Mouse (Mus musculus) E14TG2a.4 (cell line): Measurements from ENCODE around the gene Tns4.

Source experiments
- H3K27me3 ChIP-seq: 2 replicates; pipeline ENCODE4 v1.6.1; 2014; ENCODE audit warnings: low read length, control low read depth; ENCODE audit not compliant: insufficient read depth
- H3K36me3 ChIP-seq: 2 replicates; pipeline ENCODE4 v1.6.1; 2014; ENCODE audit warnings: low read length, control low read depth; ENCODE audit not compliant: insufficient read depth
- H3K4me1 ChIP-seq: replicated peaks from 2 replicates; pipeline ENCODE4 v1.6.1; 2014; ENCODE audit warnings: low read depth, low read length, control low read depth
- H3K4me3 ChIP-seq: replicated peaks from 2 replicates; pipeline ENCODE4 v1.5.1; 2014; ENCODE audit warnings: mild to moderate bottlenecking, low read length
- H3K9me3 ChIP-seq: 2 replicates; pipeline ENCODE4 v1.6.1; 2014; ENCODE audit warnings: low read length, control low read depth
- CTCF ChIP-seq: conservative IDR thresholded peaks from 2 replicates; pipeline ENCODE4 v1.5.1; 2014; ENCODE audit warnings: low read length
- NANOG ChIP-seq: IDR thresholded peaks from 2 replicates; pipeline ENCODE4 v1.6.1; 2014; ENCODE audit warnings: borderline replicate concordance, low read length, mixed read lengths
- POU5F1 ChIP-seq: IDR thresholded peaks from 2 replicates; pipeline ENCODE4 v1.6.1; 2014; ENCODE audit warnings: low read length, borderline replicate concordance

Tns4 gene

DNA sequence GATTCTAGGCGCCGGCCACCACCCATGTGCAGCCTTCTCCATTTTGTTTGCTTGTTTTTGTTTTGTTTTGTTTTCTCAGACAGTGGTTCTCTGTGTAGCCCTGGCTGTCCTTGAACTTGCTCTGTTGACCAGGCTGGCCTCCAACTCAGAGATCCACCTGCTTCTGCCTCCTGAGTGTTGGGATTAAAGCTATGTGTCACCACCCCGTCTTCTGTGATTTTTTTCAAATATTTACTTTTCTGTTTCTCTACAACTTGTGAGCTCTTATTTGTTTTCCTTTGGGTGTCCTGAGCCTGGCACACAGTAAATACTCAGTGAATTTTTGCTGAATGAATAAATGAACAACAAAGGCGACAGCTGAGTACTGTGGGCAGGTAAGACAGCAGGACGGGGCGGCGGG is 26.4 kb downstream of the Tns4 start:
- Histone ChIP-seq H3K4me1 (peaks cover 47% of the 10 kb centered on the region), H3K27me3 (peaks cover 17% of the 10 kb centered on the region), H3K9me3 (no peaks in the 10 kb centered on the region), H3K4me3 (peak overlapping the region; percentile 32; the same call in 1 of the 2 replicates), H3K36me3 (no peaks in the 10 kb centered on the region)
- TF ChIP-seq CTCF (no peak), POU5F1 (no peak), NANOG (no peak)

DNA sequence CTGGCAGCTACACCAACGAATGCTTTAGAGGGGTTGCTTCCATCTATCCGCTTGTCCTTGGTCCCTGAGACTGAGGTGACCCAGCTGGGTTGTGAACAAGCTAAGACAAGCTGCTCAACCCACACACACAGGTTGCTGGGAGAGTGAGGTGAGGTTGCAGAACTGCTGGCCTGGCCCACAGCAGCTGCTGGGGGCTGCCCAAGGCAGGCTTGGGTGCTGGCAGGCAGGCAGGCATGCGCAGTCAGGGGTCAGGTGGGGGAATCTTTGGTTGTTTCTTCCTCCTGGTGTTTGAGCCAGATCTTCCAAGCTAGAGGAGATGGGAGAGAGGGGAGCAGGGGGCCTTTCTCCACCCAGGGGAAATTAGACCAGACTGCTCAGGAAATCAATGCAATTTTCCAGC is 28.7 kb downstream of the Tns4 start:
- no peak overlapping the region; the same call in 1 of the 2 replicates for H3K4me3 ChIP-seq
- H3K27me3 ChIP-seq, result peaks cover 17% of the 10 kb centered on the region
- H3K4me1 ChIP-seq, result peaks cover 42% of the 10 kb centered on the region
- H3K9me3 ChIP-seq, result peaks cover 7% of the 10 kb centered on the region
- H3K36me3 ChIP-seq, result no peaks in the 10 kb centered on the region
- no peak for TF ChIP-seq CTCF
- no peak for TF ChIP-seq POU5F1
- no peak for TF ChIP-seq NANOG

DNA sequence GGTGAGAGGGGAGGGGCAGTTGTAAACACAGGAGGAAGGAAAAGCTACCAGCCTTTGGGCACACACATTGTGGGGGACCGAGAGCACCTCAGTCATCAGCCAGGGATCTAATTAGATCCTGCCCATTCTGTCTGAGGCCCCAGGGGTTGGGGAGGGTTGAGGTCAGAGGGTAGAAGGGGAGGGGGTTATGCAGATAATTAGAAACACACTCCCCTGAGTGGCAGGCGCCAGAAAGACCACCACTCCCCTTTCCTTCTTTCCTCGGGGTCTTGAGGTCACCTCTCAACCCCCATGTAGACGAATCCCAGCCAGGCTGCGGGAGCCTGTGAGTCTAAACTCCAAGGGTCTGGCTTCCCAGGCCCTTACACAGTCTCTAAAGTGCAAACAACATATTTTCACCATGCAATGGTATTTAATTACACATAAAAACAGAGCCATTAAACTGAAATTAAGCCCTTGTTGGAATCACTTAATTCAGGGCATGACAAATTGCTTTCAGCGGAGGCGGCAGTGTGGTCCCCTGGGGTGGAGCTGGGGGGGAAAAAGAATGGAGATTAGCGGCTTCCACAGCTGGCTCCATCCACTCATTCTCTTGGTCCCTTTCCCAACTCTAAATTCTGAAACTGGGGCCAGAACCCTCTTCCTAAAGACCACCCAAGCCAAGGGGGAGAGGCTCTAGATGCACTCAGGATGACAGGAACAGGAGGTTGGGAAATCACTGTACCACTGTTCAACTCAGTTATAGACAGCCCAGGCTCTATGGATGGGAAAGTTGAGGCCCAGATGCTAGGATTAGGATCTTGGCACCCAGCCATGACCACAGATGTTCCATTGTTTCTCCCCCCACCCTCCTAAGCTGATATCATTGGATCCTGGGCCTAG is 33.3 kb downstream of the Tns4 start:
- Histone ChIP-seq H3K4me1 (peaks cover 31% of the 10 kb centered on the region), H3K4me3 (no peak overlapping the region), H3K36me3 (no peaks in the 10 kb centered on the region), H3K27me3 (peaks cover 18% of the 10 kb centered on the region), H3K9me3 (peaks cover 7% of the 10 kb centered on the region)
- TF ChIP-seq POU5F1, result no peak
- TF ChIP-seq NANOG, result no peak
- no peak for TF ChIP-seq CTCF

DNA sequence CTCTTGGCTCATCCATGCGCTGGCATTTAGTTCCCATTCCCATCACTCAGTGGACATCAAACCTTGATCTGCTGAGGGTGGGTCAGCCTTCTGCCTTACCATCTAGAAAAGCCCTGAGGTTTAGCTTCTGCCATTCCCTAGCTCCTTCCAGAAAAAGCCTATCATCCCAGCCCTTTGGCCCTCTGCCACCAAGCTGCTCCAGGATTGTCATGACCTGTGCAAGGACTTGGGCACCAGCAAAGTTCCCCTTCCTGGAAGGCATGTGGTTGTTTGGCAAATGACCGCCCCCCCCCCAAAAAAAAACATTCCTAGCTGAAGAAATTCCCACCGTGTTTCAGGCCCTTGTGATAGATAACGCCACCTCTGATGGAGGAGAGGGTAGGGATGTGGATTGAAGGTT is 34.0 kb downstream of the Tns4 start:
- Histone ChIP-seq H3K27me3 (peaks cover 17% of the 10 kb centered on the region), H3K36me3 (no peaks in the 10 kb centered on the region), H3K9me3 (peaks cover 7% of the 10 kb centered on the region), H3K4me1 (peaks cover 28% of the 10 kb centered on the region), H3K4me3 (no peak overlapping the region)
- TF ChIP-seq NANOG, result no peak

DNA sequence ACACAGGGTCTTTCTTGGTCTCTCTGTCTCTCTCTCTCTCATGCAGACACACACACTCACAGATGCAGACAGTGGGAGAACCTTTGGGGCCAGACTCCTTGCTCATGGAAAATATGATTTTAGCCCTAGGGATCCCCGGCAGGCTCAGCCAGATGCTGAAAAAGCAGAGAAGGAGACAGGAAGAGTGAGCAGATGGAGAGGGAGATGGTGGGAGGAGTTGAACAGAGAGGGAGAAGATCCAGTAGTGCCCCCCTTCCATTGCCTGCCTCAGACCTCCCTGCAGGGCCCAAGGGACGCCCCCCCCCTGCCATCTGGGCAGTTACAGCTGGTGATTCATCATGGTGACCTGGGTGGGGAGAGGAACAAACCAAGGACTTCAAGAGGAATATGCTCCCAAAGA is 41.5 kb downstream of the Tns4 start:
- no peak overlapping the region for H3K4me3 ChIP-seq
- H3K36me3 ChIP-seq, result no peaks in the 10 kb centered on the region
- peaks cover 56% of the 10 kb centered on the region for H3K27me3 ChIP-seq
- H3K9me3 ChIP-seq, result no peaks in the 10 kb centered on the region
- TF ChIP-seq CTCF (no peak), POU5F1 (no peak), NANOG (no peak)
- H3K4me1 ChIP-seq, result peaks cover 5% of the 10 kb centered on the region

DNA sequence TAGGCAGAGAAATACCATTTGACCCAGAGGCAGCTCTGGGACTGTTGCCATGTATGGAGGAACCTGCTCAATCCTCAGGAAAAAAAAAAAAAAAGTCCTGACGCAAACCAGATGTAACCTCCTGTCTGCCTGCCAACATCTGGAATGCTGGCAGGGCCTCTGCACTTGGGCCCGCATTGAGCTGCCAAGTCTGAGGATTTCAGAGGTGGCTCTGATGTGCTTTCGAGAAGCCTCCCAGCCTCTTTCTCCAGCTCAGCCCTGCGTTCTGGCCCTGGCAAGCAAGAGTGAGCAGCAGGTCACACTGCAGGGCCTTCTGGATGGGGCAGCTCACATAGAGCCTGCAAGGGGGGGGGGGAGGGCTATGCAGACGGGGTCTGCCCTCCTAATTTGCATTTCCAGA is 42.0 kb downstream of the Tns4 start:
- peaks cover 61% of the 10 kb centered on the region for H3K27me3 ChIP-seq
- TF ChIP-seq CTCF, result no peak
- TF ChIP-seq POU5F1, result no peak
- no peak for TF ChIP-seq NANOG
- peaks cover 3% of the 10 kb centered on the region; the same call in 1 of the 2 replicates for H3K4me1 ChIP-seq
- no peak overlapping the region for H3K4me3 ChIP-seq
- H3K36me3 ChIP-seq, result no peaks in the 10 kb centered on the region
- 0 out of 2 replicates have a peak, but pooled peaks cover 3% of the 10 kb centered on the region for H3K9me3 ChIP-seq

DNA sequence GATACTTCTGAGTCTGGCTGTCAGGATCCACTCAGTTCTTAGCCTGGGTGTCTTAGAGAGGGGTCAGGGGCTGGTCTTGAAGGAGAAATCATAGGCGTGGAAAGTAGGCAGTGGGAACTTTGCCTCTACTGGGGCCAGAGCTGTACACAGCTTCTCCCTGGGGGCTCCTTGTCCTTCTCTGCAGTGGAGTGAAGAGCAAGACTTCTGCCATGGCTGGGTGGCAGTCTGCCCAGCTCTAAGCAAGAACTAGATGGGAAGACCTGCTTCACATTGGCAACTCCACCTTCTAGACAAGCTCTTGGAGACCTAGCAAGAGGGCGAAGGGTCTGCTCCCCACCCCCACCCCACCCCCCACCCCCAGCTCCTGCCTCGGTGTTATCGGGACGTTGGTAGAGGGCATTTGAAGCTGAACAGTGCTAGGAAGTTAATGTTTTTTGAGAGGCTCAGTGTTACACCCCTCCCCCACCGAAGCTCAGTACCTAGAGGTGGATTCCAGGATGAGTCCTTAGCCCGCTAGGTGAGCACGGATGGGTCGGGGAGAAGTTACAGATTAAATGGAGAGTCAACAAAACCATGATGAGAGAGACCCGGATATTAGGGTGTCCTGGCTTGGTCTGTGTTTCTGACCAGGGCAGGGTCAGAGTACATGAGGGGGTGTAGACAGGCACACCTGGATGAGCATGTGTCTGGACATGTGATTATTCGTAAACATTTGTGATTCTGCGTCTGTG is 43.8 kb downstream of the Tns4 start:
- 0 out of 2 replicates have a peak, but pooled peaks cover 3% of the 10 kb centered on the region for H3K9me3 ChIP-seq
- peaks cover 74% of the 10 kb centered on the region for H3K27me3 ChIP-seq
- no peak overlapping the region for H3K4me3 ChIP-seq
- no peaks in the 10 kb centered on the region for H3K36me3 ChIP-seq
- peaks cover 13% of the 10 kb centered on the region for H3K4me1 ChIP-seq
- TF ChIP-seq POU5F1, result no peak
- TF ChIP-seq CTCF, result no peak
- no peak for TF ChIP-seq NANOG

DNA sequence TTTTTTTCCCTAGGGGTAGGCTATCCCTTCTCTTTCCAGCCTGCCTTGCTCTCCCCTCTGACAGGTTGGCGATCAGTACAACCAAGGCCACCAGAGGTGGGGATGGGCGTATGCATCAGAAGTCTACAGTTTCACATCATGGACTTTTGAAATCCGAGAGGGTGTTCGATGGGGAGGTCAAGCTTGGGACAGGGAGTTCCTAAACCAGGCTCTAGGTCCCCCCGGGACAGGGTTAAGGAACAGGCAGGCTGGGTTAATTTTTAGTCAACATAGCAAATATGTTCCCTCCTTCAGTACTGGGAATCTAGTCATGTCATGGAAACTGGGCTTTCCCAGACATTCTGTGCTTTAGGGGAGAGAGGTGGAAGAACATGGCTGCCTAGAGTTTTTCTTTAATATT is 44.8 kb downstream of the Tns4 start:
- peaks cover 20% of the 10 kb centered on the region for H3K4me1 ChIP-seq
- no peaks in the 10 kb centered on the region for H3K36me3 ChIP-seq
- H3K9me3 ChIP-seq, result 0 out of 2 replicates have a peak, but pooled peaks cover 3% of the 10 kb centered on the region
- peaks cover 71% of the 10 kb centered on the region for H3K27me3 ChIP-seq
- TF ChIP-seq POU5F1 (no peak), CTCF (no peak), NANOG (no peak)
- H3K4me3 ChIP-seq, result no peak overlapping the region

DNA sequence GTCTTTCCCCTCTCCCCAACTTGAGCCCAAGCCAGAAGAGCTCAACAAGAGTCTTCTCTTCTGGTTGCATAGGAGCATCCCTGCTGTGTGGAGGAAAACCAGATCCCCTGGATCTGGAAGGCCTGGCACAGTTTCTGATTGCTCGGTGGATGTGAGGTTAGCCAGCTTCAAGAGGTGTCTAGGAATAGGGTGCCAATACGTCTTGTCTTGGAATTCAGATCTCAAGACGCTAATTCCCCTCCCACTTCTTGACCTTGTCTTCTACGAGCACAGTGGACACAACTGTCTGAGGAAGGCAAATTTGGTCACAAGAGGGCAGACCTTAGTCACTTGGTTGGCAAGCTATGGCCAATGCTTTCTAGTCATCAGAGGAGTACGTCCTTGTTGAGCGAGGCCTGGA is 45.5 kb downstream of the Tns4 start:
- Histone ChIP-seq H3K36me3 (no peaks in the 10 kb centered on the region), H3K27me3 (peaks cover 66% of the 10 kb centered on the region), H3K9me3 (0 out of 2 replicates have a peak, but pooled peaks cover 3% of the 10 kb centered on the region), H3K4me3 (no peak overlapping the region), H3K4me1 (peaks cover 20% of the 10 kb centered on the region)
- TF ChIP-seq POU5F1, result no peak
- no peak for TF ChIP-seq NANOG
- no peak for TF ChIP-seq CTCF
